Mouse (Mus musculus) thymus, adult 2 months (tissue): ENCODE data around the gene Prss48.

Source experiments
- CTCF ChIP-seq: fragments of 200-500 bp; IDR thresholded peaks from 2 replicates; pipeline ENCODE4 v1.5.1; 2012; ENCODE audit warnings: mild to moderate bottlenecking, control low read depth, low read length, moderate library complexity, borderline replicate concordance; ENCODE audit not compliant: control insufficient read depth, poor library complexity, insufficient read depth; ENCODE audit errors: extremely low read depth
- POLR2A ChIP-seq: fragments of 200-500 bp; IDR thresholded peaks from 2 replicates; pipeline ENCODE4 v1.6.1; 2012; ENCODE audit warnings: mild to moderate bottlenecking, low read length, control low read depth, moderate library complexity; ENCODE audit not compliant: control insufficient read depth, poor library complexity, insufficient read depth; ENCODE audit errors: extremely low read depth

GRCm38 (mm10) chr3:85965479-85965878 lies 36.8 kb downstream of the Prss48 start:
- TF ChIP-seq POLR2A = no peak
- TF ChIP-seq CTCF = no peak
